Mouse (Mus musculus) limb, embryonic 15.5 days (tissue): ENCODE data around the gene Hsd17b12. TPM values are rescaled to one million over a fixed set of nuclear protein-coding genes. Genes with fewer than 3 reads are reported as not detected.

Experiments used
- ATAC-seq: fragments of 200-750 bp; cut with Nextera tagmentation; 2 replicates; pipeline ENCODE4 v1.8.0; 2017; ENCODE audit warnings: low read depth, moderate TSS enrichment; ENCODE audit not compliant: insufficient number of reproducible peaks, low FRiP score, low TSS enrichment
- H3K27ac ChIP-seq: fragments of 300-500 bp; sonication (generic); 2 replicates; pipeline ENCODE4 v1.5.1; 2015; ENCODE audit warnings: moderate library complexity, mild to moderate bottlenecking, inconsistent platforms
- H3K27me3 ChIP-seq: fragments of 300-500 bp; sonication (generic); 2 replicates; pipeline ENCODE4 v1.6.1; 2015; ENCODE audit warnings: inconsistent platforms
- H3K36me3 ChIP-seq: fragments of 300-500 bp; sonication (generic); 2 replicates; pipeline ENCODE4 v1.6.1; 2015; ENCODE audit warnings: inconsistent platforms
- H3K4me1 ChIP-seq: fragments of 300-500 bp; sonication (generic); 2 replicates; pipeline ENCODE4 v1.6.1; 2015; ENCODE audit warnings: inconsistent platforms
- H3K4me2 ChIP-seq: fragments of 300-500 bp; sonication (generic); 2 replicates; pipeline ENCODE4 v1.6.1; 2015; ENCODE audit warnings: mild to moderate bottlenecking, inconsistent platforms
- H3K4me3 ChIP-seq: fragments of 300-500 bp; sonication (generic); 2 replicates; pipeline ENCODE4 v1.5.1; 2015; ENCODE audit warnings: mild to moderate bottlenecking, inconsistent platforms
- H3K9ac ChIP-seq: fragments of 300-500 bp; sonication (generic); 2 replicates; pipeline ENCODE4 v1.6.1; 2015; ENCODE audit warnings: inconsistent platforms
- H3K9me3 ChIP-seq: fragments of 300-500 bp; sonication (generic); 2 replicates; pipeline ENCODE4 v1.6.1; 2016; ENCODE audit warnings: inconsistent platforms
- WGBS: fragments of 180-500 bp; shearing (Covaris S2); methylation state at CpG from one replicate; pipeline ENCODE4 v1.1.7; 2015; 5-methylcytosine and 5-hydroxymethylcytosine counted together
- microRNA-seq: library from miRNA; unstranded; fragments of <30 nt; microRNA quantifications from one replicate; pipeline ENCODE4, GENCODE M21; 2016
- polyA plus RNA-seq: library from polyadenylated mRNA; unstranded; fragments of >200 nt; fragmentation: Nextera tagmentation; extraction: Ambion mirVana; gene quantifications from 2 replicates; pipeline ENCODE4 v1.2.1, GENCODE M21; 2015

The Hsd17b12 gene
- polyA plus RNA-seq, 1 experiment from 2014 or later = 134 TPM

GRCm38 (mm10) chr2:93996254-93996653 is 161.5 kb downstream of the Hsd17b12 start, which contains the start of gene Gm27027:
TSS of gene Gm27027 (minus strand) at chr2:93996354.
- Histone ChIP-seq H3K4me1 (no peaks in the 10 kb centered on the region), H3K9me3 (no peaks in the 10 kb centered on the region), H3K27ac (no peak within 1 kb of the TSS), H3K4me3 (no peak within 1 kb of the TSS), H3K4me2 (no peak within 1 kb of the TSS), H3K9ac (no peak within 1 kb of the TSS), H3K27me3 (no peaks in the 10 kb centered on the region), H3K36me3 (peaks cover 88% of the 10 kb centered on the region)
- ATAC-seq = no peak
- 90% methylated on average over 6 of the region's 6 CpGs for whole genome bisulfite sequencing

- Histone ChIP-seq H3K4me3 (no peak overlapping the region), H3K36me3 (peaks cover 95% of the 10 kb centered on the region), H3K27ac (no peak overlapping the region), H3K4me1 (no peaks in the 10 kb centered on the region), H3K9ac (no peak overlapping the region), H3K27me3 (no peaks in the 10 kb centered on the region), H3K9me3 (no peaks in the 10 kb centered on the region), H3K4me2 (no peak overlapping the region)
- 70% methylated on average over 3 of the region's 3 CpGs for WGBS
- no peak for ATAC-seq
Observed at GRCm38 (mm10) chr2:93992810-93993209, 165.0 kb downstream of the Hsd17b12 start.

- no peaks in the 10 kb centered on the region for H3K9me3 ChIP-seq
- ATAC-seq = no peak
- H3K4me1 ChIP-seq = no peaks in the 10 kb centered on the region
- H3K36me3 ChIP-seq = peaks cover 93% of the 10 kb centered on the region
- no peak overlapping the region for H3K4me2 ChIP-seq
- H3K4me3 ChIP-seq = no peak overlapping the region
- H3K27ac ChIP-seq = no peak overlapping the region
- no peak overlapping the region for H3K9ac ChIP-seq
- 65% methylated on average over 5 of the region's 5 CpGs for WGBS
- H3K27me3 ChIP-seq = no peaks in the 10 kb centered on the region
Observed at GRCm38 (mm10) chr2:93992259-93992658, 165.5 kb downstream of the Hsd17b12 start.

GRCm38 (mm10) chr2:93991336-93991735 is 166.4 kb downstream of the Hsd17b12 start:
- H3K4me3 ChIP-seq = no peak overlapping the region
- no peaks in the 10 kb centered on the region for H3K4me1 ChIP-seq
- H3K9me3 ChIP-seq = no peaks in the 10 kb centered on the region
- ATAC-seq = no peak
- no peaks in the 10 kb centered on the region for H3K27me3 ChIP-seq
- WGBS = 84% methylated on average over 3 of the region's 3 CpGs
- peaks cover 92% of the 10 kb centered on the region for H3K36me3 ChIP-seq
- H3K9ac ChIP-seq = no peak overlapping the region
- no peak overlapping the region for H3K4me2 ChIP-seq
- H3K27ac ChIP-seq = no peak overlapping the region

- Histone ChIP-seq H3K9me3 (no peaks in the 10 kb centered on the region), H3K9ac (no peak overlapping the region), H3K4me3 (no peak overlapping the region), H3K36me3 (peaks cover 86% of the 10 kb centered on the region), H3K27ac (no peak overlapping the region), H3K4me1 (no peaks in the 10 kb centered on the region), H3K27me3 (no peaks in the 10 kb centered on the region), H3K4me2 (no peak overlapping the region)
- WGBS = 89% methylated on average over 2 of the region's 2 CpGs
- ATAC-seq = no peak
Observed at GRCm38 (mm10) chr2:93988440-93988839, 169.3 kb downstream of the Hsd17b12 start.

Small RNAs within 50 kb of the gene (microRNA-seq; reads per million reads assigned to microRNA genes)
- not detected for gene Gm23630

Other genes starting within 250 kb of the Hsd17b12 start
- gene Gm13889, start 200.8 kb downstream of the Hsd17b12 start, polyA plus RNA-seq = 3.6 and 4.0 TPM in 2 replicates
- gene Gm27027, start 161.6 kb downstream of the Hsd17b12 start, polyA plus RNA-seq = not detected in 2 replicates
- gene Alkbh3, start 147.2 kb downstream of the Hsd17b12 start, polyA plus RNA-seq = 63.1 and 69.3 TPM in 2 replicates
- 17.1 and 20.9 TPM in 2 replicates for gene Ttc17, start 248.7 kb upstream of the Hsd17b12 start, polyA plus RNA-seq